Mouse (Mus musculus) kidney, adult 18-20 months (tissue): ENCODE measurements around the gene Npepl1.

ENCODE experiments used
- DNase-seq: peaks from one replicate; pipeline ENCODE4 v3.0.0; 2021

The Npepl1 gene

DNA sequence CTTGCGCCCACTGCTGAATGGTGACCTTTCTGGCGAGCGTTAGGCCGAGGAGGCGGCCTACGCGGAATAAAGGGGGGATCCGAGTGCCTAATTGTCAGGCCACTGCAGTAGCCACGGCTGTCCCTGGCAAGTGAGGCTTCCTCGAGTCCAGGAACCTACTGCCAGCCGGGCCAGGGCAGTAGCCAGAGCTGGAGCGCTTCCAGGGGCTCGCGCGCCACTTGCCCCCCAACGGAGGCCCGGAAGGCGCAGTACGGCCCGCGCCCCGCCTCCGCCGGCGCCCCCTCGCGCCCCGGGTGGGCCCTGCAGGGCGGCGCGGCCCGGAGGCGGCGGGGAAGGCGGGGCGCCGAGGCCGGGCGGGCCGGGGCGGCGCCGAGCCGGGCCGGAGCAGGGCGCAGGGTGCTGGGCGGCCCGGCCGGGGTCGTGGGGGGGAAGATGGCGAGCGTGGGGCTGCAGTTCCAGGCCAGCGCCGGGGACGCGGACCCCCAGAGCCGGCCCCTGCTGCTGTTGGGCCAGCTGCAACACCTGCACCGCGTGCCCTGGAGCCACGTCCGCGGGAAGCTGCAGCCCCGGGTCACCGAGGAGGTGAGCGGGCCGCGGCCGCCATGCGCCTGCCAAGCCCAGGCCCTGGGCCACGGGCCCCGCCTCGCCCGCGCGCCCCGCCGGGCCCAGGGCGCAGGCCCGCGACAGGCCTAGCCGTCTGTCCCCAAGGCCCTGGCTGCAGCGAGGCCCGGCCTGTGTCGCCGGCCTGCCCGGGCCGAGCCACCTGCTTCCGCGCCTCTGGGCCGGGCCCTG lies at the start of gene Npepl1:
Gene Npepl1, plus strand, starts transcription at position 359 of the 792 bp plus-strand sequence.
- DNase-seq = peak; percentile 82

DNA sequence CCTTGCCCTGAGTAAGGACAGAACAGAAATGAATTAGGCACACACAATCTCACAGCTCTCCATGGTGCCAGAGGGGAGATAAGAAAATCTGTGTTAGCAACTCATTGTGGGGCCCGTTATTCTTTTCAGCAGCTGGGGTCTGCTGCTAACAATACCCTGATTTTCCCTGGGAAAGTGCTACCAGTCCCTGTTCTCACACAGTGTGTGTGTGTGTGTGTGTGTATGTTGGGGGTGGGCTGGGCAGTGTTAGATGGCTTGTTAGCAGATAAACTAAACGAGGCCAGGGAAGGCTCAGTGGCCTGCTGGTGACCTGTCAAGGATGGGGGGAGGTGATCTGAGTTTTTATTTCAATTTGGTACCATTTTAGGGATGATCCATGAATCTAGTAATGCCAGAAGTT lies 48.9 kb upstream of the Npepl1 start:
- DNase-seq = no peak

DNA sequence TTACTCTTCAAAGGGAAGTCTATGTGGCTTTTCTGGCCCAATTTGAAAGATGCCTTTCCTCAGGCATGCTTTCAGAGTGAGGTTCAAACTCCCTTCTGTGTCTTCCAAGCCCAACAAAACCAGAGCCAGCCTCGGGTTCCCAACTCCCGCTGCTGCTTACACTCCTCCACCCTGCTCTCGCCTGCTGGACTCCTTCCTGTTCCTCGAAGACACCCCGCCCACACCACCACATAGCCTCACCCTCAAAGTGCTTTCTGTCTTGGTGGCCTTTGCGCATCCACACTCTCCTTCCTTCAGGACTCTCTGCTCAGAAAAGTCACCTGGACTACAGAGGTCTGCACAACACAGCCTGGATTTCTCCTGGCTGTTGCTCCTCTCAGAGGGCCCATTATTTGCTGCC lies 47.1 kb upstream of the Npepl1 start:
- DNase-seq = no peak

DNA sequence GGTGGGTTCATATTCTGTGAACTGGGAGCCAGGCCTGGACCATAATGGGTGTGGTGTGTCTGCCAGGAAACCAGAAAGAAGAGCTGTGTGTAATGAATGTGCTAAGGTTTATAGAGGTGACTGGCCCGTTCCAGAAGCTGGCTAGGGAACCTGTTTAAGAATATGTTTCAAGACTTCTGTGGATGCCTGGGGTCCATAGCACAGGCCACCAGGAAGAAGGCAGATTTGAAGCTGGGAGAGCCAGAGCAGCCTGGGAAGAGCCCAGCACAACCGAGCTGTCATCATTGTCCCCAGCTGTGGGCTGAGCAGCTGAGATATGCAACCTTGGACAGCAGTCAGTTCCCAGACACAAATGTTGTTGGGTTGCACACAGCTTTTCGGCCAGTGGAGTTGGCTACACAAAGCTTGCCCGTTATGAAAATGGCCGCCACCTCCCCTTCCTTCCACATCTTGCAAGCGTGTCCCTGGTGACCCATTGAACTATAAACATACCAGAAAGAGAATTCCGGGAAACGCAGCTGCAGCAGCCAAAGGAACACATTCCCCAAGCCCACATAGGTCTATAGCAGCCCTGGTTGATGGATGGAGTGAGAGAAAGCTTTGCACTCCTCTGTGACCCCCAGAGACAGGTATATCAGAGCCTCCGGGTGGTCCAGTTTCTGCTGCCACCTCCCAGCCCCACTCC lies 46.5 kb upstream of the Npepl1 start:
- no peak for DNase-seq

DNA sequence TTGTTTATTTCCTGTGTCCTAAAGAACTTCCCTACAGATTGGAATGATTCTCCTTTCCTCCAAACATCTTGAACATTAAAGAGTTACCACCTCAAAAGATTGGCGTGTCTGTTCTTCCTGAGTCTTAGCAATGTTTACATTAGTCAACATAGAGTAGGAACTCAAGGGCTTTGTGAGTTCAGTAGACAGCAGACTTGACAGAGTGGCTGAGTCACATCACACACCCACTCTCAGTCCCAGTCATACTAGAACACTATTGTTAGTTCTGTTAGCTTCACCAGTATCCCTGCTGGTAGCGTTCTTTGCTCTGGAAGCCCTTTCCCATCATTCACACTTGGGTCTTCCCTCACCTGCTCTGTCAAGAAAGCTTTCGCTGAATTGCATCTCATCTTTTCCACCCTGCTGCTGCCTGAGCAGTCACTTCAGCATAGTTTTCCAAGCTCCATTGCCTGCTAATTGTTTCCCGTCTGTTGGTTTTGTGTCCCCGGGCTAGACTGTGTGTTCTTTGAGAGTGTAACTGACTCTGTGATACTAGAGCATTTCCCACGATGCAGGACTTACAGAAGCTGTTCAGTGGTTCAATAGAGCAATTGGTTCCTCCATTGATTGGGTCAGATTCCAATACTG lies 42.2 kb upstream of the Npepl1 start:
- no peak for DNase-seq

DNA sequence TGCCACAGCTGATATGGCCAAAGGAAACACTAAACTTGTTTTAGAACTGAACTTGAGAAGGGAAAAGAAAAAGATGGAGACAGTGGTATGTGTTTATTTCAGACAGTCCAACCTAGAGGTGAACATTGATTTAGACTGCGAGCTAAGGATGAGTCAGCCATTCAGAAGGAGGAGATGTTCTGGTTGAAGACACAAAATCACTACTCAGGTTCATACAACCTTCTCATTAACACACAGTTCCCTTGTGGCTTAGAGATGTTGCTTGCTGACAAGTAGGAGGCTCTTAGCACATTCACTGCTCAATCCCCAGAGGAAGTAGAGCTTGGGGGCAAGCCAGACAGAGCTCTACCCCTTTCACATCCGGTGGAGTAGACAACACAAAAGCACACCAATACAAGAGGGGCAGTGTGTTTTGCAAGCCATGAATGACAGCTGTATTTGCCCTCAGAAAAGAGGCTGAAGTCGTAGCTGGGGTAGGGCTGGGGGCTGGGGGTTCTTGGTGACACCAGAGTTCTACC lies 40.6 kb upstream of the Npepl1 start:
- no peak for DNase-seq

DNA sequence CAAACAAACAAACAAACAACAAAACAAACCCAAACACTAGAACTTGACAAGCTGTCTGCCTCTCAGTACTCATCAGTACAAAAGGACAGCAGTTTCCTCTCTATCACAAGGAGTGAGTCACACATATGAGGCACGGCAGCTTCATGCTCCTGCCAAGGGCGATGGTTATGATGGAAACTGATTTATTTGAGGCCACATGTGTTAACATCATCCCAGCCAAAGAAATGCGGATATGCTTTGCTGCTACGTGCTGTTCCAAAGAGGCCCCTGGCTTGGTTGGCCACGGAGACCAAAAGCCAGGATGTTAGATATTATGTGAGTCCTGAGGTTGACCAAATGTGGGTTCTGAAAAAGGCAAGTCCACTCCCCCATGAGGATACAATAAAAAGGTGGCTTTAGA lies 38.7 kb upstream of the Npepl1 start:
- DNase-seq = no peak

DNA sequence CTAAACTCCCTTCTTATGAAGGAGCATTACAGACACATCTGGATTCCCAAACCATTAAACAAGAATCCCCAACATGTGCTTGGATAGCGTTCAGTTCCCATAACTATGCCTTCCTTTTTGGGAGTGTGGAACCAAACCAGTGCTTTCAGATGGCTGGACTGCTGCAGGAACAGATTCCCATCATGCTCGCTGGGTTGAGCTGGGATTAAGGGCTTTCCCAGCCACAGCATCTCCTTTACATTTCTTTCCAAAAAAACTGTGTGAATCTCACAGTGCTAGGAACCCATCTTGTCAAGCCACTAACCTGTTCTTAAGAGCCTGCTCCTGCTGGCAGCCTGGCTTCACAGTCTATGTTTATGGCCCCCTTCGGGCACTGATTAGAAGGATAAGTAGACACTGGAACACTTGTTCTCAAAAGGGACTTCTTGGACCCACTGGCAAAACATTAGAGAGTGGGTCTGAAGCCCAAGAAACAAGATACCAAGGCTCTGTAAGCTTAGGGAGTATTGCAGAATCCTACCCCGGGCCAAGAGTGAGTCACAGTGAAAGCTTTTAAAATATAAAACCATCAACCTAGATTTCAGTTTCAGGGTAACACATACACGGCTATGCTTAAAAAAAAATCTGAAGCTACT lies 36.9 kb upstream of the Npepl1 start:
- no peak for DNase-seq

DNA sequence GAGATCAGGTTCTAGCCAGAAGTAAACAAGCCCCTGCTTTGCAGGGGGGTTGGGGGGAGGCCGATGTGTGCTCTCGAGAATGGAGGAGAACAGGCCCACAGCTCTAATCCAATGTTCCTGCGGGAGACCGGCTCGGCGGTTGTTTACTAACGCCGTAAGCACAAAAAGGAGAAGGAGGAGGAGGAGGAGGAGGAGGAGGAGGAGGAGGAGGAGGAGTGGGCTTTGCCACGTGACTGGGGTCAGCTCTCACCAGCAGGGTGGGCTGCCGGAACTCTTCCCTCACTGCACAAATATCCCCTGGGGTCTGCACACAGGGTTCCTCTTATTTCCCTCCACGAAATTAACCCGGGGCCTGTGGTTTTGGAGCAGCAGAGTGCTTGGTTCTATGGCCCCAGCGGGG lies 35.5 kb upstream of the Npepl1 start:
- DNase-seq = no peak

DNA sequence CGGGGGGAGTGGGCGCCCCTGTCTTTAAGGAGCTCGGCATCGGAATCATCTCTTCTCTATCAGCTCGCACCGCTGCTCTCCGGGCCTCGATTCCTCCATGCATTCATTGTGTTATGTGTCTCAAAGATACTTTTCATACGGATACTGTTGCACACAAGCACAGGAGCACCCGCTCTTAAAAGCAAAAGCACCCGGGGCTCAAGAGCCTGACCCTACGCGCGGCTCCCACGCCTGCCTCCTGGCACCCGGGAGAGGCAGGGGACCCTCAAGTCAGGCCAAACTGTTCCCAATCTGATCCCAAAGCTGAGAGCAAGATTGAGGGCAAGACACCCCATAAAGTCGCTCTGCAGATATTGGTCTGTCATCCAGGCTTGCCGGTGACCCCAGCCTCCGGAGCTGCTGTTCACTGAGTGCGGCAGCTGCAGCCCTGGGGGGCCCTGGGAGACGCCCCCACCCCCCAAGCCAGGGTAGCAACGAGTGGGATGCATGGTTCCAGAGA lies 35.0 kb upstream of the Npepl1 start:
- DNase-seq = peak; percentile 23

DNA sequence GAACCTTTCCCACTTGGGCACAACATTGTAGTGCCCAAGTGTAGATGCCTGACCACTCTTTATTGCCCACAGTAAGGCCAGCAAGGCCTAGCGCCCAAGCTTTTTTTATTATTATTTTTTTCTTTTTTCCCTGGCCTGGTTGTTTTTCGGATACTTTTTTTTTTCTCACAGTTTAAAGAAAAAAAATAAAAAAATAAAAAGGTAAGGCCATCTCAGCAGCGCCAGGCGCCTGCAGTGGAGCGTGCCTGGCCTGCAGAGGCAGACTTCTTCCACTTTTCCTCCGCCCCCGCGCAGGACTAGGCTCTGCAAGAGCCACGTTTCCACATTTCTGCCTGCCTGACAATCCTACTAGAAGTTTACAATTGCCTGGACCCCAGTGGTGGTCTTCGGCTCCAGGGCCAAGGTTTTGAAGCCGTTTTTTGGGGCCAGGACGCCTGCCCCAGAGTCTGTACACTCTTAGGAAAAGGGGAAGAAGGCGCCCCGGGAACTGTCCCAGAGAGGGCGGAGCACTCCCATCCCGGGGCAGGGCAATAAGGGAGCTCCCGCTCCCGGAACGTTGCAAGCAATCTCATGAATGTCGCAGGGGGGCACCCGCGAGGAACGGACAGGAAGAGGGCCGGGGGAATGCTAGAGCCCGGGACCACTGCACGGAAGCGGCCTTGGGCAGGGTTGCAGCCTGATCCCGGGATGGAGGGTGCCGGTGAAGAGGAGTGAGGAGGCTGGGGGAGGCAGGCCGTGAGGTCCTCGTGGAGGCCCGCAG lies 34.3 kb upstream of the Npepl1 start, which contains the start of gene Stx16:
Gene Stx16, plus strand, starts transcription at position 636 of the 760 bp plus-strand sequence.
- DNase-seq = peak; percentile 99

DNA sequence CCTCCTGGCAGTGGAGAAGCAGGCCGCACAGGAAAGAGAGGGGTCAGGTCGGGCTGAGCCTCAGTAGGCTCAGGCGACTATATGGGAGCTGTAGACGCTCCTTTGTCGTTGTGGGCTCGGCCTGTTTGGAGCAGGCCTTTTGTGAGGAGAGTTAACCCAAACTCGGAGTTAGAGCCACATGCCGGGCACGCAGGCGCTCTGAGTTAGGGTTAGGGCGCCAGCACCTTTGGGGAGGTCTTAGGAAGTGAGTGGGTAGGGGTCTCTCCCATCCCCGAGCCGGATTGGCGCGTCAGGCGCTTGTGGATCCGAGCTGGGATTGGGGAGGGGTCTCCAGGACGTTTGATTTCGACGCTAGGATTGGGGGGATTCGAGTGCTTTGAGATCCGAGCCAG lies 33.7 kb upstream of the Npepl1 start:
- DNase-seq = no peak

DNA sequence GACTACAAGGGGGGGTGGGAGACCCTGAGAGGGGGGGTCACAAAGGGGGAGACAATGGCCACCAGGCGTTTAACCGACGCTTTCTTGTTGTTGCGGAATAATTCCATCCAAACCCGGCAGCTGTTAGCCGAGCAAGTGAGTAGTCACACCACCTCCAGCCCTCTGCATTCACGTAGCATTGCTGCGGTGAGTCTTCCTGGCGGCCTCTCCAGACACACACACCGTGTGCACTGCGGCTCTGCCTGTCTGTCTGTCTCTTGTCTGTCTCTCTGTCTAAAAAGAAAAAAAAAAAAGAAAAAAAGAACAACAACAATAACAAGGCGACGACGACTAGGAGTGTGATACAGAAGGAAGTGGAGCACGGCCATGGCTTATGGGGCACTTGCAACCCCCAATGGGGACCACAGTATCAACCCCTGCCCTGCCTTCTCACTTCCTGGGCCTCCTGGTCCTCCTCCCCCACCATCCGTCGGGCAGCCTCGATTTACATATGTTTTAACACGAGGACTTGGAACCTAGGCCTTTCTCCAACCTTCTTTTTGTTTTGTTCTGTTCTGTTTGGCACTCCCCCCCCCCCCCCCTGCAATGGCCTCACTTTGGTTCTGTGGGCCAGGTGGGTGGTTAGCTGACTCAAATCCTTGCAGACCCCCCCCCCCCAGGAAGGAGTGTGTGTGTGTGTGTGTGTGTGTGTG lies 33.0 kb upstream of the Npepl1 start:
- peak; percentile 19 for DNase-seq

DNA sequence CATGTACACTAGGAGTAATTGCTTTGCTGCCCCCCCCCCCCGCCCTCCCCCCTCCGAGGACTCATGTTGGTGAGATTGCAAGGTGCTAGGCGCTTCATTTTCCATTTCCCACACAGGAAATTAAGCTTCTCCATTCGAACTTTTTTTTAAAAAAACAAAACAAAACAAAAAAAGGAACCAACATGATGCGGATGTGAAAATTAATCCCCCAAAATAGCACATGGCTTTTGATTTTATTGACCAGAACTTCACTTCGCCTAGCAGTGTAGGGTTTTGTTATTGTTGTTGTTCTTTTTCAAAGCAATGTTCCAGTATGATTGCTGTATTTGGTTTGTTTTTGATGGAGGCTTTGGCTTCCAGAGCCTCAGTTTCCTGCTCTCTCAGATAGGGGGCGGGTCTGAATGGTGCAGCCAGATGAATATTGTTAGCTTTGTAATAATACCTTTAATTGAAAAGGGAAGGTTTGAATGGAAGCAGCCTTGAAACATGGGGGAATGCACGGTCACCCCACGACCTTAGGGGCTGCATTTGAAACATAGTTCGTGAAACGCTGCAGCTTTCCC lies 32.3 kb upstream of the Npepl1 start:
- no peak for DNase-seq

DNA sequence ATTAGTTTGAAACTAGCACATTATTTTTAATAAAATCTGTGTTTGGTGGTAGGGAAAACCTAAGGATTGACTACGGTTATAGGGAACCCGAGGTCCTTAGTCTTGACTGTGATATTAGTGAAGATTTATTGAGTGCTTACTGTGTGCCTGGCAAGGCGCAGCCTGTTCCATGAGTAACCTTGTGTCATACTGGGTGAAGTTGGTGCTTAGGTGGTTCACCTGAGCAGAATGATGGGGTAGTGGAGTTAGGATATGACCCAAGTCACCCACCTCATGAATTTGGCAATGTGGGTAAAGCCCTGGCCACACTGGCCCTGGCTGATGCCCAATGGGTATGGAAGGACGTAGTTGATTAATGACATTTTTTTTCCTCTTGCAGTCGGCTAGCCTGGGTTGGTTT lies 28.3 kb upstream of the Npepl1 start:
- no peak for DNase-seq

DNA sequence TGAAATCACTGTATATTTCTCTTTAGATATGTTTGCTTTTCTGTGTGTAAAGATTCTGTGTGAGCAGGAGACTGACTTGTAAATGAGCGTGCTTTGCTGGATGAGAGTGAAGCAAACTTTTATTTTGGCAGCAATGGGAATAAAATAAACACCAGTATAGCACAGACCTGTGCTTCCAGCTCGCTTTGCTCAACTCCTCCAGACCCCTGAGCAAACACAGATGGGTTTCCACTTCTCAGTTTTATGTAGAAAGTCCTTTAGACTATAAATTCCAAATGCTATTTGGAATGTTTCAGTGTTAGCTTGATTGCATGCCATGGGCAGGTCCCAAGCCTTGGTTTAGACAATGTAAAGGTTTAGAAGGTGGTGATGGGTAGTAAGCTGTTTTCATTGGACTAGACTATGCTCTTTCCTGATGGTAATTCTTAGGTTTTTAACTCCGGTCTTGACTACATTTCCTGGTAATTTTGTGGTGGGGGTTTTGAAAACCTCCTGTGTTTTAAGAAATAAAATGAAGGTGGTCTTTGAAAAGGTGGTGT lies 27.7 kb upstream of the Npepl1 start:
- DNase-seq = no peak

DNA sequence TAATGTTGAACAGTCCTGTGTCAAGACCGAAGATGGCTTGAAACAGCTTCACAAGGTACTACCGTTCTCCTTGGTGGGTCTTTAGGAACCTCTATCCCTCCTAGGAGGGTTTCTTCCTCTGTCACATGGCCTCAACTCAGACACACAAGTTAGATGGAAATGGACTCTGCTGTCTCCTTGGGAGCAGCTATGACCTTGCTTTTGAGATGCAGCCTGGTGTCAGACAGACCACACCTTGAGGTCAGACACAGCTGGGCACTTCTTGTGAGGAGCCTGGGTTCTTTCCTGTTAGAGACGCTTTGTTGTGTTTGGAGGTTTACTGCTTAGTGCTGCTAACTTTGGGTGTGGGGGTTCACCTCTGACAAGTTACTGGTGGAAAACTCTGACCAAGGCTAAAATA lies 15.1 kb upstream of the Npepl1 start:
- DNase-seq = no peak

DNA sequence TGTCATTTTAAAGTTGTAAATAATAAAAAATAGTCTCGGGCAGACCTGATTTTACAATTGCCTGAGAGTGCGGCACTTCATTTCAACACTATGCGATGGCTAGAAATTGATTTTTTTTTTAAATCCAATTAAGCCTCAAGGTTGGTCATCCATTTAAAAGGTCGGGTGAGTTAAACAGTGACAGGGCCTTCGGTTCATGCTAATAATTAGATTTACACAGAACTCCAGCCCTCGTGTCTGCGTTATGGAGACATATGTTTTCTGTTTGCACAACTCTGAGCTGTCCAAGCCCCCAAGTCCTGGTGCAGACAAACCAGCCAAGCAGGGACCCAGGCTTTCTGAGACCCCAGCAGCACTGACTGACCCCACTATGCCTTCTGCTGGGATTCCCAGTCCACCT lies 7.8 kb upstream of the Npepl1 start:
- peak; percentile 12 for DNase-seq

DNA sequence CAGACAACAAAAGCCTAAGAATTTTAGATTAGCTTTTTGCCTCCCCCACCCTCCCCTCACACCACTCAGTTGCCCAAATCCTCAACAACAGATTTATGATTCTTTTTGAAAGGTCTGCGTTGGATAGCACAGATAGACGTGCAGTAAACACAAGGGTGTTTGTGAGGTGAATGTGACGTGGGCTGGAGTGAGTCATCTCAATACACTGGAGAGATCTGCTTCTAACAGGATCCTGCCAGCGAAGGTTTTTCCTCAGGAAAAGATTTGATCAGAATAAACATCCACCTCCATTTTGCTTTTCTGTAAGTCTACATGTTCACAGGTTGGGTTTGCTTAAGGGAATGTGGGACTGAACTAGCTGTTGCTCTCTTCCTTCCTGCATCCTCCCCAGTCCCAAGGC lies 6.6 kb upstream of the Npepl1 start:
- DNase-seq = no peak

DNA sequence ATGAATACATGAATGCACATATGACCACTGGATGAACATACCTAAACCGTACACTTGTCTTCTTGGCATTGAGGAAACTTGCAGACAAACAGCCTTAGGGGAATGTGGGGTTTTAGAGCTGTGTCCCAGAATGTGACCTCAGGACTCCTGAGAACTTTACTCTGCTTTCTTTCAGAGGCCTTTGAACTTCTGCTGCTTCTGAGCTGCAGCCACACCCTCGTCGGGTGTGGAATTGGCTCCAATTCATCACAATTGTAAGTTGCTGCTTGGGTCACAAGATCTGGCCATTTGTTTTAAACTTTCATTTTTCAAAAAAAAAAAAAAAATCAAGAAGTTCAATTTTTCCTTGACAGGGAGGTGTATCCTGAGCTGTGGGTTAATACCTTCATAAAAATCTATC lies 2.8 kb upstream of the Npepl1 start:
- DNase-seq = no peak
